Mouse (Mus musculus): ENCODE measurements around the gene Syne1. TPM values are rescaled to one million over a fixed set of nuclear protein-coding genes. Genes with fewer than 3 reads are reported as not detected.

Gene Syne1
- total and polyA plus RNA-seq, 3 experiments = 10.8 to 85.0 (median 59.1) TPM

GRCm38 (mm10) chr10:5139246-5139931, 411.9 kb downstream of the Syne1 start:
- Histone ChIP-seq H3K27me3 (ENCODE audit: insufficient read depth, low read length) (no peaks in the 10 kb centered on the region), H3K36me3 (replicated peaks) (peaks cover 23% of the 10 kb centered on the region), H3K9me3 (replicated peaks) (no peaks in the 10 kb centered on the region), H3K4me1 (ENCODE audit: insufficient read depth, low read depth, low read length) (no peaks in the 10 kb centered on the region), H3K4me3 (ENCODE audit: low read depth, low read length) (no peak overlapping the region)
- TF ChIP-seq CTCF (IDR thresholded peaks at IDR 0.05; ENCODE audit: low read depth, low read length) (no peak), GATA2 (IDR thresholded peaks at IDR 0.05; ENCODE audit: borderline replicate concordance, low read depth, low read length) (no peak), TAL1 (conservative IDR thresholded peaks at IDR 0.05; ENCODE audit: low read depth, low read length) (no peak), POLR2AphosphoS5 (IDR thresholded peaks at IDR 0.05; ENCODE audit: insufficient replicate concordance, low read depth, low read length) (no peak), GATA1 (IDR thresholded peaks at IDR 0.05; ENCODE audit: borderline replicate concordance, low read length) (no peak)
- no peak for ATAC-seq (ENCODE audit: extremely low read depth, insufficient number of reproducible peaks, low FRiP score, poor library complexity, severe bottlenecking)
- no peak for DNase-seq (ENCODE audit: low spot score)

- H3K4me1 ChIP-seq (ENCODE audit: insufficient read depth, low read depth, low read length) = no peaks in the 10 kb centered on the region
- no peaks in the 10 kb centered on the region for H3K9me3 ChIP-seq (replicated peaks)
- ATAC-seq (ENCODE audit: extremely low read depth, insufficient number of reproducible peaks, low FRiP score, poor library complexity, severe bottlenecking) (no peak), DNase-seq (ENCODE audit: low spot score) (no peak)
- H3K27me3 ChIP-seq (ENCODE audit: insufficient read depth, low read length) = no peaks in the 10 kb centered on the region
- no peak overlapping the region for H3K4me3 ChIP-seq (ENCODE audit: low read depth, low read length)
- TF ChIP-seq TAL1 (conservative IDR thresholded peaks at IDR 0.05; ENCODE audit: low read depth, low read length) = no peak
- no peak for TF ChIP-seq GATA1 (IDR thresholded peaks at IDR 0.05; ENCODE audit: borderline replicate concordance, low read length)
- TF ChIP-seq POLR2AphosphoS5 (IDR thresholded peaks at IDR 0.05; ENCODE audit: insufficient replicate concordance, low read depth, low read length) = no peak
- H3K36me3 ChIP-seq (replicated peaks) = peaks cover 11% of the 10 kb centered on the region
These were observed 419.2 kb downstream of the Syne1 start for GRCm38 (mm10) chr10:5132050-5132449.

GRCm38 (mm10) chr10:5130495-5130894, 420.8 kb downstream of the Syne1 start:
- TF ChIP-seq CTCF (IDR thresholded peaks at IDR 0.05; ENCODE audit: low read depth, low read length) (no peak), POLR2AphosphoS5 (IDR thresholded peaks at IDR 0.05; ENCODE audit: insufficient replicate concordance, low read depth, low read length) (no peak)
- Histone ChIP-seq H3K4me3 (ENCODE audit: low read depth, low read length) (no peak overlapping the region), H3K4me1 (ENCODE audit: insufficient read depth, low read depth, low read length) (no peaks in the 10 kb centered on the region), H3K27me3 (ENCODE audit: insufficient read depth, low read length) (no peaks in the 10 kb centered on the region), H3K9me3 (replicated peaks) (no peaks in the 10 kb centered on the region), H3K36me3 (replicated peaks) (peaks cover 20% of the 10 kb centered on the region)
- DNase-seq (ENCODE audit: low spot score) (no peak), ATAC-seq (ENCODE audit: extremely low read depth, insufficient number of reproducible peaks, low FRiP score, poor library complexity, severe bottlenecking) (no peak)

DNA sequence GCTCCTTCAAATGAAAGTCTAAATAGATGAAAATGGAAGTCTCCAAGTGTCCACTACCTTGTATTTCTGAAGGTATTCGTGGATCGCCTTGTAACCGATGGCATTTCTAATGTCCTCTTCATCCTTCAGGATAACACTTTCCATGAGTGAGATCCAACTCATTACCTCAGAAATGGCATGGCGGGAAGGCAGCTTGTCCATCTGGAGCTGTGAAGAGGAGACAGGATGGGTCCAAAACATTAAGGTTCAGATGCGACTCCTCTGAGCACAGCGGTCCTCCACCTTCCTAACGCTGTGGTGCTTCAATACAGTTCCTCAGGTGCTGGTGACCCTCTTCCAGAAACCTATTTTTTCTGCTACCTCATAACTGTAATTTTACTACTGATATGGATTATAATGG, 426.5 kb downstream of the Syne1 start:
- DNase-seq (ENCODE audit: low spot score) = no peak
- TF ChIP-seq TAL1 (conservative IDR thresholded peaks at IDR 0.05; ENCODE audit: low read depth, low read length) (no peak), POLR2AphosphoS5 (IDR thresholded peaks at IDR 0.05; ENCODE audit: insufficient replicate concordance, low read depth, low read length) (no peak), GATA1 (IDR thresholded peaks at IDR 0.05; ENCODE audit: borderline replicate concordance, low read length) (no peak), GATA2 (IDR thresholded peaks at IDR 0.05; ENCODE audit: borderline replicate concordance, low read depth, low read length) (no peak), CTCF (IDR thresholded peaks at IDR 0.05; ENCODE audit: low read depth, low read length) (no peak)

DNA sequence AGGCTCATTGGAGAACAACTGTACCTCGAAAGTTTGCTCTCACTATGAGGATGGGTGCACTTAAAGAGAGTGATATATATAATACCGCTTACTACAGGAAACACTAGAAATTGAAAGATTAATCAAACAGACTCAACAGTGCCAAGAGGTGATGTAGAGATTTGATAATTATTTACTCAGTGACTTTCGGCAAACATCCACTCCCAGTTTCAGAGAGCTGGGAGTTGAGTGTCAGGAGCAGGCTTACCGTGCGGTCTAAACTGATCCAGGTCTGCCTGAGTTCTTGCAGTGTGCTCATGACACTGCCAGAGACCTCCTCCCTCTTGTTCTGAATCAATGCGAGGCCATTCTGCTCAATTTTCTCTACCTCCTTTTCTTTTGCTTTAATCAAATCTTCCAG, 434.6 kb downstream of the Syne1 start:
- TF ChIP-seq GATA1 (IDR thresholded peaks at IDR 0.05; ENCODE audit: borderline replicate concordance, low read length) = no peak
- no peak for TF ChIP-seq POLR2AphosphoS5 (IDR thresholded peaks at IDR 0.05; ENCODE audit: insufficient replicate concordance, low read depth, low read length)
- TF ChIP-seq TAL1 (conservative IDR thresholded peaks at IDR 0.05; ENCODE audit: low read depth, low read length) = no peak
- TF ChIP-seq GATA2 (IDR thresholded peaks at IDR 0.05; ENCODE audit: borderline replicate concordance, low read depth, low read length) = no peak
- TF ChIP-seq CTCF (IDR thresholded peaks at IDR 0.05; ENCODE audit: low read depth, low read length) = no peak
- Histone ChIP-seq H3K4me3 (ENCODE audit: low read depth, low read length) (no peak overlapping the region), H3K27me3 (ENCODE audit: insufficient read depth, low read length) (no peaks in the 10 kb centered on the region), H3K9me3 (replicated peaks) (no peaks in the 10 kb centered on the region), H3K36me3 (replicated peaks) (peaks cover 34% of the 10 kb centered on the region), H3K4me1 (ENCODE audit: insufficient read depth, low read depth, low read length) (no peaks in the 10 kb centered on the region)
- ATAC-seq (ENCODE audit: extremely low read depth, insufficient number of reproducible peaks, low FRiP score, poor library complexity, severe bottlenecking) (no peak), DNase-seq (ENCODE audit: low spot score) (no peak)

More for the DNA sequence above, 426.5 kb downstream of the Syne1 start:
- Histone ChIP-seq H3K9me3 (replicated peaks) (no peaks in the 10 kb centered on the region), H3K4me1 (ENCODE audit: insufficient read depth, low read depth, low read length) (no peaks in the 10 kb centered on the region), H3K36me3 (replicated peaks) (peaks cover 29% of the 10 kb centered on the region), H3K4me3 (ENCODE audit: low read depth, low read length) (no peak overlapping the region), H3K27me3 (ENCODE audit: insufficient read depth, low read length) (no peaks in the 10 kb centered on the region)
- ATAC-seq (ENCODE audit: extremely low read depth, insufficient number of reproducible peaks, low FRiP score, poor library complexity, severe bottlenecking) = no peak

DNA sequence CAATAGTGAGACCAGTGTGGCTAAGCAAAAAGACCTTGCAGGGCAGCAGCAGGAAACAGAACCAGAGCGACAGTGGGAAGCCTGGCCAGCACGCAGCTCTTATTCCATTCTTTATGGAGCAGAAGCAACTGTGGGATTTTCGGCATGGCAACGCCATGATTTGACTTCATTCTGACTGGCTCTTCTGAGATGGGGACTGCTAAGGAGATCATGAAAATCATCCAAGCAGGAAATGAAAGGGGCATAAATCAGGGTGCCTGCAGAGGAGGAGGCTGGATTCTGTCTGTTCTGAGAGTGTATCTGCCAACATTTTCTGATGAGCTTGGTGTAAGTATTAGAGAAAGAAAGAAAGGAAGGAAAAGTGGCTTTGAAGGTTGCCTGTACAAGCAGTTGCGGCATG, 435.1 kb downstream of the Syne1 start:
- no peaks in the 10 kb centered on the region for H3K9me3 ChIP-seq (replicated peaks)
- H3K36me3 ChIP-seq (replicated peaks) = peaks cover 37% of the 10 kb centered on the region
- H3K4me3 ChIP-seq (ENCODE audit: low read depth, low read length) = no peak overlapping the region
- ATAC-seq (ENCODE audit: extremely low read depth, insufficient number of reproducible peaks, low FRiP score, poor library complexity, severe bottlenecking) = no peak
- no peaks in the 10 kb centered on the region for H3K27me3 ChIP-seq (ENCODE audit: insufficient read depth, low read length)
- DNase-seq (ENCODE audit: low spot score) = no peak
- no peaks in the 10 kb centered on the region for H3K4me1 ChIP-seq (ENCODE audit: insufficient read depth, low read depth, low read length)
- TF ChIP-seq GATA2 (IDR thresholded peaks at IDR 0.05; ENCODE audit: borderline replicate concordance, low read depth, low read length) (no peak), POLR2AphosphoS5 (IDR thresholded peaks at IDR 0.05; ENCODE audit: insufficient replicate concordance, low read depth, low read length) (no peak), GATA1 (IDR thresholded peaks at IDR 0.05; ENCODE audit: borderline replicate concordance, low read length) (no peak), CTCF (IDR thresholded peaks at IDR 0.05; ENCODE audit: low read depth, low read length) (no peak), TAL1 (conservative IDR thresholded peaks at IDR 0.05; ENCODE audit: low read depth, low read length) (no peak)

Measured in G1E (cell line).